ENCODE assay signal across 8 mouse cellular contexts in genomic region chr4:129350644-129351043, GRCm38 (mm10). TPM values are rescaled to one million over a fixed set of nuclear protein-coding genes. Genes with fewer than 3 reads are reported as not detected.
DNase-seq lines count a peak whose midpoint lies in the region; ATAC-seq lines count a peak whose summit lies in the region.

No protein-coding gene starts in this region.

- peak; percentile 90 for DNase-seq in 3T3-L1 (ENCODE audit: low read depth, low spot score)
- peak; percentile 87 for DNase-seq in adrenal gland, postnatal 14 days
- peak; percentile 78 for DNase-seq in embryo, embryonic 9.5 days (ENCODE audit: extremely low spot score)
- peak; percentile 67 to 87 for DNase-seq in heart, adult 18-20 months
- DNase-seq in kidney, adult 8-10 months, result peak; percentile 41 to 78
- peak; percentile 75 for DNase-seq in liver, embryonic 11.5 days (ENCODE audit: low spot score)
- peak; percentile 85 for DNase-seq in neural tube, embryonic 10.5 days (ENCODE audit: extremely low spot score, low spot score)
- DNase-seq in splenic B cell, adult 2 months (ENCODE audit: low read depth, low spot score), result peak; percentile 92

- no peak overlapping the region for H3K4me2 ChIP-seq in liver, embryonic 11.5 days

- peaks cover 6% of the 10 kb centered on the region; the same call in 1 of the 2 replicates for H3K36me3 ChIP-seq in liver, embryonic 11.5 days (ENCODE audit: control insufficient read depth, insufficient read depth, low read length)
- peaks cover 3% of the 10 kb centered on the region; the same call in 1 of the 2 replicates for H3K36me3 ChIP-seq in splenic B cell, adult 2 months (ENCODE audit: control insufficient read depth, insufficient read depth, low read length, poor library complexity, severe bottlenecking)

- no peak overlapping the region for H3K9ac ChIP-seq in liver, embryonic 11.5 days (ENCODE audit: low read depth, low read length)

- H3K27me3 ChIP-seq in liver, embryonic 11.5 days (replicated peaks; ENCODE audit: control insufficient read depth, insufficient read depth, low read length), result no peaks in the 10 kb centered on the region
- H3K27me3 ChIP-seq in splenic B cell, adult 2 months (ENCODE audit: control insufficient read depth, insufficient read depth, low read length, poor library complexity, severe bottlenecking), result no peaks in the 10 kb centered on the region

- peak; percentile 77 for ATAC-seq in liver, embryonic 11.5 days (replicated peaks; ENCODE audit: low FRiP score)

- no peaks in the 10 kb centered on the region for H3K9me3 ChIP-seq in liver, embryonic 11.5 days (ENCODE audit: control insufficient read depth, low read length)

- no peak overlapping the region for H3K27ac ChIP-seq in liver, embryonic 11.5 days (ENCODE audit: low read depth, low read length)

- H3K4me1 ChIP-seq in liver, embryonic 11.5 days (replicated peaks; ENCODE audit: control insufficient read depth, insufficient read depth, low read length), result no peaks in the 10 kb centered on the region

- 5% methylated on average over 1 of the region's 1 CpGs for WGBS in liver, embryonic 11.5 days

- H3K4me3 ChIP-seq in liver, embryonic 11.5 days (ENCODE audit: low read depth, low read length), result no peak overlapping the region

RNA-seq across cellular contexts. Expression of gene Zbtb8os, which starts 15.1 kb away (rescaled TPM):
- total RNA-seq in adrenal gland, postnatal 14 days (2021), result 42.2 and 46.4 TPM in 2 replicates
- total RNA-seq in heart, adult 18-20 months (2021), result 10 to 100 TPM; 22.4 to 30.2 TPM
- 42.2 and 53.9 TPM in 2 replicates for polyA plus RNA-seq in liver, embryonic 11.5 days (2014; fragmentation: Nextera tagmentation; extraction: Ambion mirVana)

RNA-seq across cellular contexts. Expression of gene Rbbp4, which starts 15.5 kb away (rescaled TPM):
- total RNA-seq in adrenal gland, postnatal 14 days (2021), result 122 and 139 TPM in 2 replicates
- 10 to 100 TPM; 74.1 to 78.0 TPM for total RNA-seq in heart, adult 18-20 months (2021)
- 318 and 355 TPM in 2 replicates for polyA plus RNA-seq in liver, embryonic 11.5 days (2014; fragmentation: Nextera tagmentation; extraction: Ambion mirVana)

RNA-seq across cellular contexts. Expression of gene Zbtb8a, which starts 27.3 kb away (rescaled TPM):
- 8.1 and 9.0 TPM in 2 replicates for total RNA-seq in adrenal gland, postnatal 14 days (2021)
- 1 to 10 TPM; 2.9 to 3.0 TPM for total RNA-seq in heart, adult 18-20 months (2021)
- 4.2 and 4.8 TPM in 2 replicates for polyA plus RNA-seq in liver, embryonic 11.5 days (2014; fragmentation: Nextera tagmentation; extraction: Ambion mirVana)
